Mouse (Mus musculus) kidney, embryonic 14.5 days (tissue): ENCODE measurements around the gene Pacs2. TPM values are rescaled to one million over a fixed set of nuclear protein-coding genes. Genes with fewer than 3 reads are reported as not detected.

Experiments used
- ATAC-seq: fragments of 200-750 bp; cut with Nextera tagmentation; 2 replicates; pipeline ENCODE4 v1.8.0; 2017; ENCODE audit warnings: moderate number of reproducible peaks, mild to moderate bottlenecking, moderate TSS enrichment, moderate library complexity; ENCODE audit not compliant: low FRiP score, low TSS enrichment
- H3K27ac ChIP-seq: fragments of 300-500 bp; sonication (generic); 2 replicates; pipeline ENCODE4 v1.5.1; 2014; ENCODE audit warnings: low read depth, mild to moderate bottlenecking, low read length, moderate library complexity, mixed read lengths
- H3K27me3 ChIP-seq: fragments of 300-500 bp; sonication (generic); 2 replicates; pipeline ENCODE4 v1.6.1; 2014; ENCODE audit warnings: mild to moderate bottlenecking, low read length; ENCODE audit not compliant: control insufficient read depth, insufficient read depth
- H3K36me3 ChIP-seq: fragments of 300-500 bp; sonication (generic); 2 replicates; pipeline ENCODE4 v1.6.1; 2014; ENCODE audit warnings: low read length, mixed read lengths; ENCODE audit not compliant: control insufficient read depth, insufficient read depth
- H3K4me1 ChIP-seq: fragments of 300-500 bp; sonication (generic); 2 replicates; pipeline ENCODE4 v1.6.1; 2014; ENCODE audit warnings: low read length, mixed read lengths; ENCODE audit not compliant: control insufficient read depth, insufficient read depth
- H3K4me2 ChIP-seq: fragments of 300-500 bp; sonication (generic); replicated peaks from 2 replicates; pipeline ENCODE4 v1.6.1; 2014; ENCODE audit warnings: low read depth, mild to moderate bottlenecking, low read length
- H3K4me3 ChIP-seq: fragments of 300-500 bp; sonication (generic); 2 replicates; pipeline ENCODE4 v1.5.1; 2014; ENCODE audit warnings: mild to moderate bottlenecking, low read length
- H3K9ac ChIP-seq: fragments of 300-500 bp; sonication (generic); 2 replicates; pipeline ENCODE4 v1.6.1; 2014; ENCODE audit warnings: low read depth, mild to moderate bottlenecking, low read length, moderate library complexity
- H3K9me3 ChIP-seq: fragments of 300-500 bp; sonication (generic); 2 replicates; pipeline ENCODE4 v1.6.1; 2016; ENCODE audit warnings: low read length; ENCODE audit not compliant: control insufficient read depth
- WGBS: fragments of 180-500 bp; shearing (Covaris S2); extraction: QIAGEN DNeasy Blood & Tissue Kit; methylation state at CpG from one replicate; pipeline ENCODE4 v1.1.7; 2014; 5-methylcytosine and 5-hydroxymethylcytosine counted together
- polyA plus RNA-seq: library from polyadenylated mRNA; unstranded; fragments of >200 nt; fragmentation: Nextera tagmentation; extraction: Ambion mirVana; gene quantifications from 2 replicates; pipeline ENCODE4 v1.2.1, GENCODE M21; 2014

The Pacs2 gene
- polyA plus RNA-seq: 12.6 and 14.6 TPM in 2 replicates

- peaks cover 15% of the 10 kb centered on the region for H3K4me1 ChIP-seq
- peak within 1 kb of the TSS; percentile 81 for H3K4me2 ChIP-seq
- WGBS: 4% methylated on average over 54 of the region's 85 CpGs
- peak within 1 kb of the TSS; percentile 94 for H3K4me3 ChIP-seq
- no peaks in the 10 kb centered on the region for H3K9me3 ChIP-seq
- peak within 1 kb of the TSS; percentile 91 for H3K9ac ChIP-seq
- H3K27ac ChIP-seq: peak within 1 kb of the TSS; percentile 87
- ATAC-seq: peak; percentile 96
- no peaks in the 10 kb centered on the region for H3K36me3 ChIP-seq
- no peaks in the 10 kb centered on the region for H3K27me3 ChIP-seq
These were observed at the start of gene Pacs2 for GRCm38 (mm10) chr12:113013604-113014558. Gene Pacs2, plus strand, starts transcription at chr12:113014508.

GRCm38 (mm10) chr12:112965783-112966182 lies 48.5 kb upstream of the Pacs2 start:
- no peak overlapping the region for H3K4me2 ChIP-seq
- ATAC-seq: no peak
- no peaks in the 10 kb centered on the region for H3K27me3 ChIP-seq
- H3K9ac ChIP-seq: no peak overlapping the region
- H3K4me3 ChIP-seq: no peak overlapping the region
- H3K9me3 ChIP-seq: no peaks in the 10 kb centered on the region
- 94% methylated on average over 13 of the region's 13 CpGs for WGBS
- peaks cover 96% of the 10 kb centered on the region for H3K36me3 ChIP-seq
- H3K27ac ChIP-seq: no peak overlapping the region
- H3K4me1 ChIP-seq: 0 out of 2 replicates have a peak, but pooled peaks cover 8% of the 10 kb centered on the region

- peak; percentile 94 for ATAC-seq
These were observed 45.4 kb upstream of the Pacs2 start for GRCm38 (mm10) chr12:112968943-112969342.

GRCm38 (mm10) chr12:112969616-112970015 lies 44.7 kb upstream of the Pacs2 start:
- 78% methylated on average over 6 of the region's 6 CpGs for WGBS
- Histone ChIP-seq H3K4me2 (no peak overlapping the region), H3K4me1 (0 out of 2 replicates have a peak, but pooled peaks cover 8% of the 10 kb centered on the region), H3K4me3 (no peak overlapping the region), H3K36me3 (peaks cover 92% of the 10 kb centered on the region), H3K9ac (no peak overlapping the region), H3K9me3 (no peaks in the 10 kb centered on the region), H3K27ac (no peak overlapping the region; the same call in 1 of the 2 replicates), H3K27me3 (no peaks in the 10 kb centered on the region)
- ATAC-seq: no peak

More at GRCm38 (mm10) chr12:112968943-112969342, 45.4 kb upstream of the Pacs2 start:
- 19% methylated on average over 8 of the region's 8 CpGs for WGBS
- H3K9me3 ChIP-seq: no peaks in the 10 kb centered on the region
- H3K36me3 ChIP-seq: peaks cover 94% of the 10 kb centered on the region
- H3K27me3 ChIP-seq: no peaks in the 10 kb centered on the region
- no peak overlapping the region for H3K4me3 ChIP-seq
- H3K4me1 ChIP-seq: 0 out of 2 replicates have a peak, but pooled peaks cover 8% of the 10 kb centered on the region
- no peak overlapping the region for H3K9ac ChIP-seq
- H3K4me2 ChIP-seq: no peak overlapping the region
- H3K27ac ChIP-seq: no peak overlapping the region

GRCm38 (mm10) chr12:112974736-112975135 lies 39.6 kb upstream of the Pacs2 start:
- H3K4me2 ChIP-seq: no peak overlapping the region
- WGBS: 95% methylated on average over 9 of the region's 9 CpGs
- no peaks in the 10 kb centered on the region for H3K27me3 ChIP-seq
- H3K4me1 ChIP-seq: peaks cover 10% of the 10 kb centered on the region; the same call in 1 of the 2 replicates
- no peak overlapping the region for H3K27ac ChIP-seq
- no peak overlapping the region for H3K9ac ChIP-seq
- H3K4me3 ChIP-seq: no peak overlapping the region
- ATAC-seq: no peak
- H3K9me3 ChIP-seq: no peaks in the 10 kb centered on the region
- H3K36me3 ChIP-seq: peaks cover 65% of the 10 kb centered on the region

GRCm38 (mm10) chr12:112976371-112977073 lies 37.8 kb upstream of the Pacs2 start, which contains the start of gene Btbd6:
Gene Btbd6, plus strand, starts transcription at chr12:112976482.
- peak within 1 kb of the TSS; percentile 89 for H3K9ac ChIP-seq
- ATAC-seq: peak; percentile 93

GRCm38 (mm10) chr12:112977156-112977555 lies 37.2 kb upstream of the Pacs2 start:
- H3K4me3 ChIP-seq: peak overlapping the region; percentile 76
- ATAC-seq: no peak; the same call in 1 of the 2 replicates
- H3K4me2 ChIP-seq: peak overlapping the region; percentile 90
- 48% methylated on average over 12 of the region's 12 CpGs for WGBS
- H3K9ac ChIP-seq: peak overlapping the region; percentile 89
- peaks cover 9% of the 10 kb centered on the region; the same call in 1 of the 2 replicates for H3K4me1 ChIP-seq
- no peaks in the 10 kb centered on the region for H3K27me3 ChIP-seq
- peak overlapping the region; percentile 89 for H3K27ac ChIP-seq
- H3K9me3 ChIP-seq: no peaks in the 10 kb centered on the region
- H3K36me3 ChIP-seq: peaks cover 63% of the 10 kb centered on the region

More at GRCm38 (mm10) chr12:112976371-112977073, 37.8 kb upstream of the Pacs2 start, which contains the start of gene Btbd6:
- Histone ChIP-seq H3K9me3 (no peaks in the 10 kb centered on the region), H3K4me1 (peaks cover 9% of the 10 kb centered on the region; the same call in 1 of the 2 replicates), H3K4me3 (peak within 1 kb of the TSS; percentile 76), H3K4me2 (peak within 1 kb of the TSS; percentile 90), H3K36me3 (peaks cover 64% of the 10 kb centered on the region), H3K27ac (peak within 1 kb of the TSS; percentile 89), H3K27me3 (no peaks in the 10 kb centered on the region)
- WGBS: under 1% methylated on average over 80 of the region's 80 CpGs

GRCm38 (mm10) chr12:112982031-112982430 lies 32.3 kb upstream of the Pacs2 start:
- Histone ChIP-seq H3K9ac (no peak overlapping the region), H3K36me3 (peaks cover 80% of the 10 kb centered on the region), H3K27ac (no peak overlapping the region), H3K4me3 (no peak overlapping the region), H3K27me3 (no peaks in the 10 kb centered on the region), H3K4me1 (peaks cover 6% of the 10 kb centered on the region; the same call in 1 of the 2 replicates), H3K9me3 (no peaks in the 10 kb centered on the region), H3K4me2 (no peak overlapping the region)
- ATAC-seq: no peak
- WGBS: 85% methylated on average over 2 of the region's 2 CpGs
